Mouse (Mus musculus) forebrain, postnatal 0 days (tissue): ENCODE measurements around the gene Kcnq5. TPM values are rescaled to one million over a fixed set of nuclear protein-coding genes. Genes with fewer than 3 reads are reported as not detected.

Source experiments
- ATAC-seq: fragments of 200-750 bp; cut with Nextera tagmentation; 2 replicates; pipeline ENCODE4 v1.8.0; 2017; ENCODE audit warnings: mild to moderate bottlenecking, moderate library complexity
- DNase-seq: peaks from one replicate; pipeline ENCODE4 v3.0.0-alpha.2; 2015
- H3K27ac ChIP-seq: fragments of 300-500 bp; sonication (generic); 2 replicates; pipeline ENCODE4 v1.5.1; 2014; ENCODE audit warnings: low read depth, mild to moderate bottlenecking, antibody characterized with exemption, low read length, moderate library complexity, mixed read lengths
- H3K27me3 ChIP-seq: fragments of 300-500 bp; sonication (generic); 2 replicates; pipeline ENCODE4 v1.6.1; 2014; ENCODE audit warnings: mild to moderate bottlenecking, low read length, mixed read lengths; ENCODE audit not compliant: insufficient read depth
- H3K36me3 ChIP-seq: fragments of 300-500 bp; sonication (generic); 2 replicates; pipeline ENCODE4 v1.6.1; 2014; ENCODE audit warnings: mild to moderate bottlenecking, moderate library complexity; ENCODE audit not compliant: insufficient read depth
- H3K4me1 ChIP-seq: fragments of 300-500 bp; sonication (generic); 2 replicates; pipeline ENCODE4 v1.6.1; 2014; ENCODE audit warnings: antibody characterized with exemption; ENCODE audit not compliant: insufficient read depth
- H3K4me2 ChIP-seq: fragments of 300-500 bp; sonication (generic); 2 replicates; pipeline ENCODE4 v1.6.1; 2014; ENCODE audit warnings: low read depth, mild to moderate bottlenecking, moderate library complexity
- H3K4me3 ChIP-seq: fragments of 300-500 bp; sonication (generic); 2 replicates; pipeline ENCODE4 v1.5.1; 2014; ENCODE audit warnings: low read depth, low read length, mixed read lengths
- H3K9ac ChIP-seq: fragments of 300-500 bp; sonication (generic); 2 replicates; pipeline ENCODE4 v1.6.1; 2014; ENCODE audit warnings: mild to moderate bottlenecking
- H3K9me3 ChIP-seq: fragments of 300-500 bp; sonication (generic); 2 replicates; pipeline ENCODE4 v1.6.1; 2016; ENCODE audit warnings: low read length
- CTCF ChIP-seq: sonication (generic); IDR thresholded peaks from 2 replicates; pipeline ENCODE4 v1.5.1; 2016; ENCODE audit warnings: antibody characterized with exemption, control low read depth, low read depth
- WGBS: fragments of 180-500 bp; shearing (Covaris S2); extraction: QIAGEN DNeasy Blood & Tissue Kit; methylation state at CpG from one replicate; pipeline ENCODE4 v1.1.7; 2014; 5-methylcytosine and 5-hydroxymethylcytosine counted together
- polyA plus RNA-seq: library from polyadenylated mRNA; unstranded; fragments of >200 nt; fragmentation: Nextera tagmentation; extraction: Ambion mirVana; gene quantifications from 2 replicates; pipeline ENCODE4 v1.2.1, GENCODE M21; 2015
- total RNA-seq: library from RNA; depleted of rRNA; stranded (reverse); fragments of >200 nt; gene quantifications from 2 replicates; pipeline ENCODE4 v1.2.3, GENCODE M21; 2014

The Kcnq5 gene
- total and polyA plus RNA-seq, 2 experiments from 2014 or later = 3.4 to 17.7 TPM

GRCm38 (mm10) chr1:21721246-21721645 is 240.5 kb downstream of the Kcnq5 start:
- DNase-seq = no peak
- TF ChIP-seq CTCF = no peak

GRCm38 (mm10) chr1:21714816-21715215 is 246.9 kb downstream of the Kcnq5 start:
- TF ChIP-seq CTCF = no peak
- no peak for DNase-seq

More at GRCm38 (mm10) chr1:21721246-21721645, 240.5 kb downstream of the Kcnq5 start:
- Histone ChIP-seq H3K36me3 (no peaks in the 10 kb centered on the region), H3K4me3 (no peak overlapping the region), H3K9me3 (no peaks in the 10 kb centered on the region), H3K4me2 (no peak overlapping the region), H3K27me3 (no peaks in the 10 kb centered on the region), H3K27ac (no peak overlapping the region), H3K4me1 (no peaks in the 10 kb centered on the region), H3K9ac (no peak overlapping the region)
- ATAC-seq = no peak

GRCm38 (mm10) chr1:21712711-21713110 is 249.0 kb downstream of the Kcnq5 start:
- Histone ChIP-seq H3K27me3 (no peaks in the 10 kb centered on the region), H3K9ac (no peak overlapping the region), H3K4me1 (no peaks in the 10 kb centered on the region), H3K36me3 (no peaks in the 10 kb centered on the region), H3K9me3 (no peaks in the 10 kb centered on the region), H3K4me3 (no peak overlapping the region), H3K4me2 (no peak overlapping the region), H3K27ac (no peak overlapping the region)
- no peak for TF ChIP-seq CTCF
- ATAC-seq = no peak
- 87% methylated on average over 2 of the region's 2 CpGs for WGBS
- no peak for DNase-seq

More at GRCm38 (mm10) chr1:21714816-21715215, 246.9 kb downstream of the Kcnq5 start:
- no peaks in the 10 kb centered on the region for H3K4me1 ChIP-seq
- WGBS = 89% methylated on average over 3 of the region's 3 CpGs
- no peak overlapping the region for H3K9ac ChIP-seq
- H3K27ac ChIP-seq = no peak overlapping the region
- H3K9me3 ChIP-seq = no peaks in the 10 kb centered on the region
- H3K36me3 ChIP-seq = no peaks in the 10 kb centered on the region
- H3K27me3 ChIP-seq = no peaks in the 10 kb centered on the region
- no peak overlapping the region for H3K4me2 ChIP-seq
- H3K4me3 ChIP-seq = no peak overlapping the region
- ATAC-seq = no peak

- DNase-seq = peak; percentile 13
Measured at GRCm38 (mm10) chr1:21690458-21690857, 271.3 kb downstream of the Kcnq5 start.

GRCm38 (mm10) chr1:21688918-21689317 is 272.8 kb downstream of the Kcnq5 start:
- no peaks in the 10 kb centered on the region for H3K9me3 ChIP-seq
- no peaks in the 10 kb centered on the region; the same call in 1 of the 2 replicates for H3K4me1 ChIP-seq
- WGBS = 79% methylated on average over 1 of the region's 1 CpGs
- no peak overlapping the region for H3K9ac ChIP-seq
- no peaks in the 10 kb centered on the region for H3K27me3 ChIP-seq
- TF ChIP-seq CTCF = no peak
- H3K27ac ChIP-seq = no peak overlapping the region
- no peak overlapping the region for H3K4me3 ChIP-seq
- H3K36me3 ChIP-seq = no peaks in the 10 kb centered on the region
- DNase-seq (no peak), ATAC-seq (no peak)
- H3K4me2 ChIP-seq = no peak overlapping the region

More at GRCm38 (mm10) chr1:21690458-21690857, 271.3 kb downstream of the Kcnq5 start:
- Histone ChIP-seq H3K36me3 (no peaks in the 10 kb centered on the region), H3K4me2 (no peak overlapping the region), H3K9ac (no peak overlapping the region), H3K4me1 (no peaks in the 10 kb centered on the region; the same call in 1 of the 2 replicates), H3K9me3 (no peaks in the 10 kb centered on the region), H3K27me3 (no peaks in the 10 kb centered on the region), H3K4me3 (no peak overlapping the region), H3K27ac (no peak overlapping the region)
- TF ChIP-seq CTCF = no peak
- 53% methylated on average over 2 of the region's 2 CpGs for WGBS
- ATAC-seq = peak; percentile 45; the same call in 1 of the 2 replicates

- Histone ChIP-seq H3K4me2 (no peak overlapping the region), H3K27ac (no peak overlapping the region), H3K9me3 (no peaks in the 10 kb centered on the region), H3K27me3 (no peaks in the 10 kb centered on the region), H3K4me3 (no peak overlapping the region), H3K9ac (no peak overlapping the region), H3K36me3 (no peaks in the 10 kb centered on the region), H3K4me1 (no peaks in the 10 kb centered on the region)
- no peak for TF ChIP-seq CTCF
- ATAC-seq (peak; percentile 25; the same call in 1 of the 2 replicates), DNase-seq (no peak)
- 76% methylated on average over 3 of the region's 3 CpGs for WGBS
Measured at GRCm38 (mm10) chr1:21684444-21684843, 277.3 kb downstream of the Kcnq5 start.

GRCm38 (mm10) chr1:21676805-21677204 is 284.9 kb downstream of the Kcnq5 start:
- ATAC-seq (no peak), DNase-seq (no peak)
- Histone ChIP-seq H3K9me3 (no peaks in the 10 kb centered on the region), H3K4me3 (no peak overlapping the region), H3K27me3 (no peaks in the 10 kb centered on the region), H3K36me3 (no peaks in the 10 kb centered on the region), H3K4me2 (no peak overlapping the region), H3K4me1 (no peaks in the 10 kb centered on the region), H3K9ac (no peak overlapping the region), H3K27ac (no peak overlapping the region)
- TF ChIP-seq CTCF = no peak
- 71% methylated on average over 3 of the region's 3 CpGs for WGBS
